Mouse (Mus musculus): Measurements from ENCODE around the gene Gabrr1. TPM values are rescaled to one million over a fixed set of nuclear protein-coding genes. Genes with fewer than 3 reads are reported as not detected.

Gene Gabrr1
- polyA plus RNA-seq, 1 experiment from 2014 or later: 0.17 TPM

DNA sequence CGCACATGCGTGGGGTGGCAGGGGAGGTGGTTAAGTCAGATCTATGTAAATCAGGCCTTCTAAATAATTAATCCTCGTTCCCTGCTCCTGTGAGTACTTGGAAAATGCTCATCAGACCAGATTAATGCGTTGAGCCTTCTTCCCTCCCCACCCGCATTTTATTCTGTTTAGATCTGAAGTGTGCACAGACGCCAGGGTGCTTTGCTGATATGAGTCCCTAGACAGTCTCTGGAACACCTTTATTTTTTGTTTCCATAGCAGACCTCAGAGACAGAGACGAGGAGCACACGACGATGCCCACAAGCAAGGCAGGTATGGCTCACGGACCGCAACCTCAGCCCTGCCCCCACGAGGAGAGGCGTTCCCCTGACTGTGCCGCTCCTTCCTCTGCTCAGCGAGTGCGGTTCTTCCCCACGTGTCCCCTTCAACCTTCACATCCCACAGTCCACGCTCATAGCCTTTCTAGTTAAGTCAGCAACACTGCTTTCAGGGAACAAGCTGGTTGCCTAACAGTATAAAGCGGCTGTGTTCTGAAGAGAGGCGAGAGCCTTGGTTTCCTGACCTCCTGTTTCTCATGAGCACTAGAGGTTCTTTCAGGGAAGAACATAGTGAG, 14.5 kb downstream of the Gabrr1 start:
- WGBS: 39% methylated on average over 20 of the region's 20 CpGs
- Histone ChIP-seq H3K4me2 (ENCODE audit: low read depth, low read length) (peak overlapping the region; percentile 17), H3K36me3 (ENCODE audit: control insufficient read depth, insufficient read depth, low read length) (no peaks in the 10 kb centered on the region), H3K27me3 (ENCODE audit: control insufficient read depth, insufficient read depth, low read length) (no peaks in the 10 kb centered on the region), H3K9me3 (ENCODE audit: control insufficient read depth, low read length) (no peaks in the 10 kb centered on the region), H3K27ac (ENCODE audit: low read depth, low read length) (no peak overlapping the region), H3K4me3 (ENCODE audit: low read depth, low read length) (no peak overlapping the region), H3K9ac (replicated peaks; ENCODE audit: low read depth, low read length) (no peak overlapping the region), H3K4me1 (ENCODE audit: control insufficient read depth, insufficient read depth, low read length) (no peaks in the 10 kb centered on the region)
- ATAC-seq (ENCODE audit: low read depth): peak; percentile 65

GRCm38 (mm10) chr4:33147825-33148224, 15.5 kb downstream of the Gabrr1 start:
- Histone ChIP-seq H3K4me1 (ENCODE audit: control insufficient read depth, insufficient read depth, low read length) (no peaks in the 10 kb centered on the region), H3K4me3 (ENCODE audit: low read depth, low read length) (no peak overlapping the region), H3K27ac (ENCODE audit: low read depth, low read length) (no peak overlapping the region), H3K27me3 (ENCODE audit: control insufficient read depth, insufficient read depth, low read length) (no peaks in the 10 kb centered on the region), H3K36me3 (ENCODE audit: control insufficient read depth, insufficient read depth, low read length) (no peaks in the 10 kb centered on the region), H3K4me2 (ENCODE audit: low read depth, low read length) (no peak overlapping the region), H3K9ac (replicated peaks; ENCODE audit: low read depth, low read length) (no peak overlapping the region), H3K9me3 (ENCODE audit: control insufficient read depth, low read length) (no peaks in the 10 kb centered on the region)
- ATAC-seq (ENCODE audit: low read depth): no peak
- WGBS: 17% methylated on average over 2 of the region's 2 CpGs

DNA sequence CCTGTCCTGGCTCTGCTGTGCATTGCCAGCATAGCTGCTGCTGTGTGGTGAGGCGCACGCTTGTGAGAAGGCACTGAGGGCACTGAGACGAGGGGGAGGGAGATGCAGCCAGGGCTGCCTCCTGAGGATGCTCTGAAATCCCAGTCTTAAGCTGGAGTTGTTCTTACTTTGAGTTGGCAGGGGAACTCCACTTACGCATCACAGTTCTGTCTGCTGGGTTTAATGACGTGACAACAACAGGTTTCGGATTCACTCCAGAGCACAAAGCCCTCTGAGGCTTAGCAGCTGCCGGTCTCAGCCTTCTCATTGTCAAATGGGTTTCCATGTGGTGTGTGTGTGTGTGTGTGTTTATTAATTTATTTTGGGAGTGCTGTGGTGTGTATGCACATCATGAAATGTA, 16.8 kb downstream of the Gabrr1 start:
- H3K9ac ChIP-seq (replicated peaks; ENCODE audit: low read depth, low read length): no peak overlapping the region
- H3K36me3 ChIP-seq (ENCODE audit: control insufficient read depth, insufficient read depth, low read length): no peaks in the 10 kb centered on the region
- no peaks in the 10 kb centered on the region for H3K27me3 ChIP-seq (ENCODE audit: control insufficient read depth, insufficient read depth, low read length)
- no peak overlapping the region for H3K4me2 ChIP-seq (ENCODE audit: low read depth, low read length)
- H3K4me3 ChIP-seq (ENCODE audit: low read depth, low read length): no peak overlapping the region
- H3K4me1 ChIP-seq (ENCODE audit: control insufficient read depth, insufficient read depth, low read length): no peaks in the 10 kb centered on the region
- WGBS: 68% methylated on average over 7 of the region's 7 CpGs
- no peak overlapping the region for H3K27ac ChIP-seq (ENCODE audit: low read depth, low read length)
- no peaks in the 10 kb centered on the region for H3K9me3 ChIP-seq (ENCODE audit: control insufficient read depth, low read length)
- ATAC-seq (ENCODE audit: low read depth): no peak

DNA sequence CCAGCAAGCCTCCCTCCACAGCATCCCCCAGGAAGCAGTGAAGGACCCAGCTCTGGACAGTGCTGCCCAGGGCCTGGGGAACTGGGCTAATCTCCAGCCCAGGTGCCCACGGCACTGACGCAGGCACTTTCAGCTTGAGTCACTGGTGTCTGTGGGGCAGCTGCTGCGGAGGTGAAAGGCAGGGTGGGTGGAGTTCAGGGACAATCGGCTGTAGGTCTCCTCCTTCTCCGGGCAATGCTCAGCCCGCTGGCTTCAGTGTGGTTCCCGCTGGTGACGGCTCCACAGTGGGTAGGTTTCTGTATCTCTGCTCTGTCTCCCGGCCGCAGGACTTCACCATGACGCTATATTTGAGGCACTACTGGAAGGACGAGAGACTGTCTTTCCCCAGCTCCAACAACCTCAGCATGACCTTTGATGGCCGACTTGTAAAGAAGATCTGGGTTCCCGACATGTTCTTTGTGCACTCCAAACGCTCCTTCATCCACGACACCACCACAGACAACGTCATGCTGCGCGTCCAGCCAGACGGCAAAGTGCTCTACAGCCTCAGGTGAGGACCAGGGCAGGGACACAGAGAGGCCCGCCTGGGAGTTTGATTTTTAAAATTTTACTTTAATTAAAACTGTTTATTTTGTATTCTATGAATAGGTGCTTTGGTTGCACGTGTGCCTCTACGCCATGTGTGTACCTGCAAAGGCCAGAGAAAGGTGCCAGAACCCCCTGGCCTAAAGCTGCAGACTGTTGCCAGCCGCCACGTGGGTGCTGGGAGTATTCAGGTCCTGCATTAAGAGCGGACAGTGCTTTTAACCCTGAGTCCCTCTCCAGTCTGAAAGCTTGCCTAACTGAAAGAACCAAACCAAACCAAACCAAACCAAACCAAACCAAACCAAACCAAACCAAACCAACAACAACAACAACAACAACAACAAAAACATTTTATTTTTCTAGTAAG, 20.0 kb downstream of the Gabrr1 start:
- Histone ChIP-seq H3K9ac (replicated peaks; ENCODE audit: low read depth, low read length) (no peak overlapping the region), H3K9me3 (ENCODE audit: control insufficient read depth, low read length) (no peaks in the 10 kb centered on the region), H3K27ac (ENCODE audit: low read depth, low read length) (no peak overlapping the region), H3K27me3 (ENCODE audit: control insufficient read depth, insufficient read depth, low read length) (no peaks in the 10 kb centered on the region), H3K4me2 (ENCODE audit: low read depth, low read length) (no peak overlapping the region), H3K36me3 (ENCODE audit: control insufficient read depth, insufficient read depth, low read length) (no peaks in the 10 kb centered on the region), H3K4me1 (ENCODE audit: control insufficient read depth, insufficient read depth, low read length) (no peaks in the 10 kb centered on the region), H3K4me3 (ENCODE audit: low read depth, low read length) (no peak overlapping the region)
- no peak for ATAC-seq (ENCODE audit: low read depth)
- 88% methylated on average over 26 of the region's 26 CpGs for WGBS

DNA sequence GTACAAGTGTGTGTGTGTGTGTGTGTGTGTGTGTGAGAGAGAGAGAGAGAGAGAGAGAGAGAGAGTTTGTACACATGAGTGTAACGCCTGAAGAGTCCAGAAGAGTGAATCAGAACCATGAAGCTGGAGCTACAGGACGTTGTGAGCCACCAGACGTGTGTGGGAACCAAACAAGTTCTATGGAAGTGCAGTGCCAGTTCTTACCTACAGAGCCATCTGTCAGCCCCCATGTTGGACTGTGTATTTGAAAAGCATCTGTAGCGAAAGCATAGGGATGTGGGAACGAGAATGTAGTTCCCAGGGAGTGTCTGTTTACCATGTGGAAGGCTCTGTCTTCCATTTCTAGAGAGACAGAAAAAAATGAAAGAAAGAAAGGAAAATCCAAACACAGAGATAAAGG, 51.2 kb downstream of the Gabrr1 start:
- H3K4me3 ChIP-seq (ENCODE audit: low read depth, low read length): no peak overlapping the region
- no peak for ATAC-seq (ENCODE audit: low read depth)
- H3K36me3 ChIP-seq (ENCODE audit: control insufficient read depth, insufficient read depth, low read length): peaks cover 5% of the 10 kb centered on the region; the same call in 1 of the 2 replicates
- no peaks in the 10 kb centered on the region for H3K4me1 ChIP-seq (ENCODE audit: control insufficient read depth, insufficient read depth, low read length)
- no peaks in the 10 kb centered on the region for H3K9me3 ChIP-seq (ENCODE audit: control insufficient read depth, low read length)
- no peaks in the 10 kb centered on the region for H3K27me3 ChIP-seq (ENCODE audit: control insufficient read depth, insufficient read depth, low read length)
- no peak overlapping the region for H3K4me2 ChIP-seq (ENCODE audit: low read depth, low read length)
- H3K9ac ChIP-seq (replicated peaks; ENCODE audit: low read depth, low read length): no peak overlapping the region
- H3K27ac ChIP-seq (ENCODE audit: low read depth, low read length): no peak overlapping the region
- 84% methylated on average over 5 of the region's 5 CpGs for WGBS

- no peak for ATAC-seq (ENCODE audit: low read depth)
- H3K4me2 ChIP-seq (ENCODE audit: low read depth, low read length): peak overlapping the region; percentile 73
- H3K9ac ChIP-seq (replicated peaks; ENCODE audit: low read depth, low read length): no peak overlapping the region
- no peak overlapping the region for H3K27ac ChIP-seq (ENCODE audit: low read depth, low read length)
- H3K4me1 ChIP-seq (ENCODE audit: control insufficient read depth, insufficient read depth, low read length): no peaks in the 10 kb centered on the region
- H3K27me3 ChIP-seq (ENCODE audit: control insufficient read depth, insufficient read depth, low read length): no peaks in the 10 kb centered on the region
- peaks cover 5% of the 10 kb centered on the region; the same call in 1 of the 2 replicates for H3K36me3 ChIP-seq (ENCODE audit: control insufficient read depth, insufficient read depth, low read length)
- H3K9me3 ChIP-seq (ENCODE audit: control insufficient read depth, low read length): no peaks in the 10 kb centered on the region
- WGBS: 17% methylated on average over 9 of the region's 9 CpGs
- peak overlapping the region; percentile 67 for H3K4me3 ChIP-seq (ENCODE audit: low read depth, low read length)
Measured at GRCm38 (mm10) chr4:33188164-33188563, 55.8 kb downstream of the Gabrr1 start.

- Histone ChIP-seq H3K4me2 (ENCODE audit: low read depth, low read length) (peak overlapping the region; percentile 73), H3K36me3 (ENCODE audit: control insufficient read depth, insufficient read depth, low read length) (peaks cover 5% of the 10 kb centered on the region; the same call in 1 of the 2 replicates), H3K27me3 (ENCODE audit: control insufficient read depth, insufficient read depth, low read length) (no peaks in the 10 kb centered on the region), H3K4me3 (ENCODE audit: low read depth, low read length) (peak overlapping the region; percentile 67), H3K27ac (ENCODE audit: low read depth, low read length) (peak overlapping the region; percentile 86), H3K9me3 (ENCODE audit: control insufficient read depth, low read length) (no peaks in the 10 kb centered on the region), H3K9ac (replicated peaks; ENCODE audit: low read depth, low read length) (peak overlapping the region; percentile 73), H3K4me1 (ENCODE audit: control insufficient read depth, insufficient read depth, low read length) (no peaks in the 10 kb centered on the region)
- ATAC-seq (ENCODE audit: low read depth): peak; percentile 96
- under 1% methylated on average over 123 of the region's 123 CpGs for WGBS
Measured at GRCm38 (mm10) chr4:33188781-33189734, 56.7 kb downstream of the Gabrr1 start.

- no peaks in the 10 kb centered on the region; the same call in 1 of the 2 replicates for H3K9me3 ChIP-seq (ENCODE audit: control insufficient read depth, low read length)
- no peak for ATAC-seq (ENCODE audit: low read depth)
- WGBS: 17% methylated on average over 6 of the region's 6 CpGs
- no peaks in the 10 kb centered on the region for H3K4me1 ChIP-seq (ENCODE audit: control insufficient read depth, insufficient read depth, low read length)
- peak within 1 kb of the TSS; percentile 73 for H3K4me2 ChIP-seq (ENCODE audit: low read depth, low read length)
- H3K27me3 ChIP-seq (ENCODE audit: control insufficient read depth, insufficient read depth, low read length): no peaks in the 10 kb centered on the region
- peak within 1 kb of the TSS; percentile 67 for H3K4me3 ChIP-seq (ENCODE audit: low read depth, low read length)
- peak within 1 kb of the TSS; percentile 86 for H3K27ac ChIP-seq (ENCODE audit: low read depth, low read length)
- H3K36me3 ChIP-seq (ENCODE audit: control insufficient read depth, insufficient read depth, low read length): peaks cover 5% of the 10 kb centered on the region; the same call in 1 of the 2 replicates
- H3K9ac ChIP-seq (replicated peaks; ENCODE audit: low read depth, low read length): peak within 1 kb of the TSS; percentile 73
Measured at GRCm38 (mm10) chr4:33189735-33190036, 57.4 kb downstream of the Gabrr1 start, which contains the start of gene Pm20d2. Gene Pm20d2, minus strand, starts transcription at chr4:33189737.

Data from neural tube, embryonic 14.5 days (tissue).